Mouse (Mus musculus) forebrain, embryonic 14.5 days (tissue): ENCODE results near the gene Ano4. TPM values are rescaled to one million over a fixed set of nuclear protein-coding genes. Genes with fewer than 3 reads are reported as not detected.

ENCODE experiments used
- ATAC-seq: fragments of 200-750 bp; cut with Nextera tagmentation; 2 replicates; pipeline ENCODE4 v1.8.0; 2017; ENCODE audit warnings: mild to moderate bottlenecking, moderate library complexity
- DNase-seq: peaks from one replicate; pipeline ENCODE4 v3.0.0-alpha.2; 2015; ENCODE audit warnings: low spot score
- H3K27ac ChIP-seq: fragments of 300-500 bp; sonication (generic); 2 replicates; pipeline ENCODE4 v1.5.1; 2014; ENCODE audit warnings: low read depth, mild to moderate bottlenecking, control low read depth, low read length, moderate library complexity
- H3K27me3 ChIP-seq: fragments of 300-500 bp; sonication (generic); replicated peaks from 2 replicates; pipeline ENCODE4 v1.6.1; 2014; ENCODE audit warnings: low read length, control low read depth, mixed read lengths; ENCODE audit not compliant: control insufficient read depth, insufficient read depth
- H3K36me3 ChIP-seq: fragments of 300-500 bp; sonication (generic); 2 replicates; pipeline ENCODE4 v1.6.1; 2014; ENCODE audit warnings: low read length, control low read depth; ENCODE audit not compliant: control insufficient read depth, insufficient read depth
- H3K4me1 ChIP-seq: fragments of 300-500 bp; sonication (generic); 2 replicates; pipeline ENCODE4 v1.6.1; 2014; ENCODE audit warnings: antibody characterized with exemption, low read length, control low read depth; ENCODE audit not compliant: control insufficient read depth, insufficient read depth
- H3K4me2 ChIP-seq: fragments of 300-500 bp; sonication (generic); 2 replicates; pipeline ENCODE4 v1.6.1; 2014; ENCODE audit warnings: mild to moderate bottlenecking, control low read depth, low read length
- H3K4me3 ChIP-seq: fragments of 300-500 bp; sonication (generic); 2 replicates; pipeline ENCODE4 v1.5.1; 2014; ENCODE audit warnings: low read depth, low read length, control low read depth
- H3K9ac ChIP-seq: fragments of 300-500 bp; sonication (generic); 2 replicates; pipeline ENCODE4 v1.6.1; 2014; ENCODE audit warnings: mild to moderate bottlenecking, low read length, control low read depth, moderate library complexity
- H3K9me3 ChIP-seq: fragments of 300-500 bp; sonication (generic); replicated peaks from 2 replicates; pipeline ENCODE4 v1.6.1; 2016; ENCODE audit warnings: low read length, control low read depth, mixed read lengths; ENCODE audit not compliant: control insufficient read depth
- WGBS: fragments of 180-500 bp; shearing (Covaris S2); extraction: QIAGEN DNeasy Blood & Tissue Kit; methylation state at CpG from one replicate; pipeline ENCODE4 v1.1.7; 2014; 5-methylcytosine and 5-hydroxymethylcytosine counted together
- polyA plus RNA-seq: library from polyadenylated mRNA; unstranded; fragments of >200 nt; fragmentation: Nextera tagmentation; extraction: Ambion mirVana; gene quantifications from 2 replicates; pipeline ENCODE4 v1.2.1, GENCODE M21; 2014

Ano4 gene
- polyA plus RNA-seq, 1 experiment from 2014 or later, result 4.7 TPM

DNA sequence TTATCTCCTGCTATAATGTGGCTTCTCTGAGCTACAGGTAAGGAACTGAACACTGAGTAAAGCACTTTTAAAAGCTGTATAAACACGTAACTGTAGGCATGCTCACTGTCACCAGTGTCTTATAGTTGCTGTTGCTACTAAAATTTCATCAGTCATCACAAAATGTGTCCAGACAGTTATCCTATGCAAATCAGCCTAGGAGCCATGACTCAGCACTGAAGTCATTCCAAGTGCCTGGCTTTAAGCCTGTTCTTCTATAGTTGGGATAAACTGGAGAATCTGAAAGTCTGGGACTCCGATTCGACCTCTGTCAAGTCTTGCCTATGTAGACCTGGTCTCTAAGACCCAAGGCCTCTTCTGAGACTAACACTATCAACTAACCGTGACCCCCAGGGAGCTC lies 81.2 kb downstream of the Ano4 start:
- Histone ChIP-seq H3K4me1 (no peaks in the 10 kb centered on the region), H3K9ac (no peak overlapping the region), H3K4me2 (no peak overlapping the region), H3K36me3 (no peaks in the 10 kb centered on the region), H3K9me3 (no peaks in the 10 kb centered on the region), H3K27ac (no peak overlapping the region), H3K27me3 (no peaks in the 10 kb centered on the region), H3K4me3 (no peak overlapping the region)
- DNase-seq, result no peak
- WGBS, result 88% methylated on average over 4 of the region's 4 CpGs
- ATAC-seq, result no peak

DNA sequence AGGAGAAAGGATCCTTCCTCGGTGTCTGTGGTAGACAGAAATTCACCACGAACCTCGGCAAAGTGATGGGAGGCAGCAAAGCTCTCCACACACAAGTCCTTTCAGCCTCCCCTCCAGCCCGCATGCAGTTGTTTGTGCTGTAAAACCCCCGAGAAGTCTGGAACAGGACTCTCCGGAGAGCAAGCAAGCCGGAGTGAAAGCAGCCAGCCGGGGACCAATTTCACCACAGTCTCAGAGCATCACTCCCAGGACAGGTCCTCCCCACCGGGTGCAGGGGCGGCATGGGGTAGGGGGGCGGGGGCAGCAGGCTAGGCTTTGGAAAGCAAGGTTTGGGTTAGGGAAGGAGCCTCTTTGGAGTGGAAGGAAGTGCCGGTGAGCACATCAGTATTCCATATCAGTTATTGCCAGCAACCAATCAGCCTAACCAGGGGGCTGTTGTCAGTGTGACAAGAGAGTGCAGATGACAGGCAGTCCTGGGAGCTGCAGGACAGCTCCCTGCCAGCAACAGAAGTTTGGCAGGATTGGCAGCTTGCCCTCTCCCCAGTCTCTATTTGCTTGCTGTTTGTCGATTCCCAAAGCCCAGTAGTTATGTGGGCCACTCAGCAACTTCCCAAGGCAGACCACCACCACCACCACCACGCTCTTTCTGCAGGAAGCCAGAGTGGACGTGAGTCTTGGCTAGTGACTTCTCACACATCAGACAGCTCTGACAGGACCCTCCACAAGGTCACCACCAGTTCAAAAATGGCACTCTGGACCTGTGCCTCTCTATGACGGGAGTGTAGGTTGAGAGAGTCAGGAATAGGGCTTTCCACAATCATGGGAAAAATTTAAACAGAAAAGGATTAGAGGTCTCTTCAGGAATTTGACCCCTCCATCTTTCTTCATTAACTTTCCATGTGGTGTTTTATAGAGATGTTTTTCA lies 86.8 kb downstream of the Ano4 start:
- H3K4me2 ChIP-seq, result peak overlapping the region; percentile 69
- 4% methylated on average over 16 of the region's 16 CpGs for WGBS

DNA sequence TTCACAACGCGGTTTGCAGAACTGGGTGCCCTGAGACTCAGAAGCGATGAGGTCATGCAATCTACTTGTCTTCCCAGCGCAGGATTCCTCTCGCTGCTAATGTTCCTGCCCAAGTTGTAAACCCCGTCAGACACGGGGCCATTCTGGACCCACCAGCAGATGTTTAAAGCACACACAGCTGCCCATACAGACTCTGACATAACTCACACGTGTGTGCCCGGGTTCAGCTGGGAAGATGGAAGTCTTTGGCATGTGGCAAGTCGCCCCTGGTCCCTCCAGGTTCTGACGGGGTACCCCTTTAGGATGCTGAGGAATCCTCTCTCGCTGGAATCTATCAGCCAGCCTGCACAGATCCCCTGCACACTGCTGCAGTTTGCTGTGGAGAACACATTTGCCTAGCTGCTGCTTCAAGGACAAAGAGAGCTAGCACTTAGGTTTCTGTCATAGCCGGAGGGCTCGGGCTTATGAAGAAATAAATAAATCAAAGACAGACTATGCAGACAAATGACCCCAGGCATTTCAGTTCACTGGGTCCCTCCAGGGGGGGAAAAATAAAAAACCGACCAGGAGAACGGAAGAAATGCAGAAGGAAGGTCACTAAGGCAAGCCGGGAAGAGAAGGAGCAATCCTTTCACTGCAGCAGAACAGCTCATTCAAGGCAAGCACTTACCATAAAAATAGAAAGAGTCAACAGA lies 87.7 kb downstream of the Ano4 start:
- WGBS, result under 1% methylated on average over 17 of the region's 17 CpGs
- peak overlapping the region; percentile 69 for H3K9ac ChIP-seq
- peaks cover 7% of the 10 kb centered on the region; the same call in 1 of the 2 replicates for H3K4me1 ChIP-seq
- peak overlapping the region; percentile 53 for H3K27ac ChIP-seq
- H3K4me2 ChIP-seq, result peak overlapping the region; percentile 69
- H3K4me3 ChIP-seq, result peak overlapping the region; percentile 38
- H3K36me3 ChIP-seq, result no peaks in the 10 kb centered on the region
- H3K27me3 ChIP-seq, result no peaks in the 10 kb centered on the region
- H3K9me3 ChIP-seq, result no peaks in the 10 kb centered on the region
- peak; percentile 70 for ATAC-seq
- peak; percentile 68 for DNase-seq

More for the DNA sequence above, 86.8 kb downstream of the Ano4 start:
- peak; percentile 74 for DNase-seq
- peak overlapping the region; percentile 38 for H3K4me3 ChIP-seq
- no peaks in the 10 kb centered on the region for H3K27me3 ChIP-seq
- ATAC-seq, result peak; percentile 84
- H3K9ac ChIP-seq, result peak overlapping the region; percentile 69
- no peaks in the 10 kb centered on the region for H3K36me3 ChIP-seq
- H3K9me3 ChIP-seq, result no peaks in the 10 kb centered on the region
- peaks cover 7% of the 10 kb centered on the region; the same call in 1 of the 2 replicates for H3K4me1 ChIP-seq
- H3K27ac ChIP-seq, result peak overlapping the region; percentile 53

DNA sequence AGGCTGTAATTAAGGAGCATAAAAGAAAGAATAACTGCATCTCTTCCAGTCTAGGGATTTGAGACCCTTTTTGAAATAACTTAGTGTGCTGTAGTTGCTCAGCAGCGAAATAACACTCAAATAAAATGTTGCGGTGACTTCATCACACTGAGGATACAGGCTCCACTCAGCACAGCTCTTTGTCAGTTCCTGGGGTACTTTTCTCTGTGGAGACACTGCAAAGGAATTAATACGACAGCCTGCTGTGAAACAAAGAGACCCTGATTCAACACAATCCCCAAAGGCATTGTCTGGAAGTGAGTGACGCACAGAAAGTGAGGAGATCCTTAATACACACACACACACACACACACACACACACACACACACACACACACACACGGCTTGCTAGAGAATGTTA lies 89.8 kb downstream of the Ano4 start:
- Histone ChIP-seq H3K9me3 (no peaks in the 10 kb centered on the region), H3K9ac (no peak overlapping the region), H3K4me3 (no peak overlapping the region), H3K4me1 (peaks cover 7% of the 10 kb centered on the region; the same call in 1 of the 2 replicates), H3K4me2 (0 out of 2 replicates have a peak overlapping the region, but pooled peaks have one; percentile 14), H3K27me3 (no peaks in the 10 kb centered on the region), H3K36me3 (no peaks in the 10 kb centered on the region), H3K27ac (no peak overlapping the region)
- ATAC-seq (no peak), DNase-seq (peak; percentile 58)
- 20% methylated on average over 5 of the region's 5 CpGs for WGBS

DNA sequence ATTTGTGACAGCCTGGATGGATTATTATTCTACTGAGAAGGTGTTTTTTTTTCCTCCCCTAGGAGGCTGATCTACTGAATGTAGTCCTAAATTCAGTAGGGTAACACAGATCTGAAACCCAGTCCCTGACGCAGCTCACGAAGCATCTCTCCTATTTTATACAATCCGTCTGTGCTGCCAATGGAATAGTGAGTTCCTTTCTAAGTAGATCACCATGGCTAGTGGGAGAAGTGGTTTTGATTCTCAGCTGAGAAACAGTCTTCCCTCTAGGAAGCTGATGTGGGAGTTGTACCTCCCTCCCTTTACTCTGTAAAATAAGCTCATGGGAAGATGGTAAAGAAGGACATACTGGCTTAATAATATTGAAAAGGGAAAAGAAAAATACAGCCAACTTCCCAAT lies 90.8 kb downstream of the Ano4 start:
- Histone ChIP-seq H3K4me1 (peaks cover 7% of the 10 kb centered on the region; the same call in 1 of the 2 replicates), H3K9ac (no peak overlapping the region), H3K4me2 (no peak overlapping the region), H3K9me3 (no peaks in the 10 kb centered on the region), H3K4me3 (no peak overlapping the region), H3K27me3 (no peaks in the 10 kb centered on the region), H3K27ac (no peak overlapping the region), H3K36me3 (no peaks in the 10 kb centered on the region)
- DNase-seq (no peak), ATAC-seq (no peak)
- WGBS, result 81% methylated on average over 3 of the region's 3 CpGs

DNA sequence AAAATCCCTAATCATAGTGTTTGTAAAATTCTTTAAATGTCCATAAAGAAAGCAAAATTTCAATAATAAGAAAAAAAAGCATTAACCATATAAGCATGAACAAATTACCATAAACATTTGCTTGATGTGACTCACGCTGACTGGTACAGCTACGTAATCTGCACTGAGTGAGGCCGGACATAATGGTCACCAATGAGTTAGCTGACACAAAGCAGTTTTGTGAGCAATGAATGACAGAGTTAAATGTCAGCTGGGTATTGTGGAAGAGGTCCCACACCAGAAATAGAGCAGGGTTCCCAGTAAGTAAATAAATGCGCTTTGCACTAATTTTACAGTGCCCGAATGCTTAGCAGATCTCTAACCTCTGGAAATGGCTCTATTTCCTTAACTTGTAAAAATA lies 91.9 kb downstream of the Ano4 start:
- no peak overlapping the region for H3K27ac ChIP-seq
- H3K9ac ChIP-seq, result no peak overlapping the region
- H3K27me3 ChIP-seq, result no peaks in the 10 kb centered on the region
- DNase-seq (no peak), ATAC-seq (no peak)
- H3K4me1 ChIP-seq, result 0 out of 2 replicates have a peak, but pooled peaks cover 3% of the 10 kb centered on the region
- no peaks in the 10 kb centered on the region for H3K9me3 ChIP-seq
- 72% methylated on average over 5 of the region's 5 CpGs for WGBS
- H3K4me2 ChIP-seq, result no peak overlapping the region
- H3K36me3 ChIP-seq, result no peaks in the 10 kb centered on the region
- no peak overlapping the region for H3K4me3 ChIP-seq

DNA sequence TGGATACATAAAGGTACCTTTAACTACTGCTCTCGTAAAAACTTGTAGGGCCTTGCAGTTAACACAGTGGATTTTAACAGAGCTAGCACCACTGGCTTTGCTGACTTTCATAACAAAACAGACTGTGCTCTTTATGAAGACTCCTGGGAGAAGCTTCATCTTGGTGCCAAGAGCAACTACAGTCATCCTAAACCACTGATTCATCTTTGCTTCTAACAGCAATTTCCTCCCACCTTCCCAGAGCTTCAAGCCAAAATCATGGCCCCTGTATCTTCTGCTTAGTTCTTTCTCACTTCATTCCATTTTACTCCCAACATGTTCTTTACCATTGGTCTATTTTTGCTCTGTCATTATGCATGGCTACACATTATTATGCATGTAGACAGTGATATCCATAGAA lies 100.8 kb downstream of the Ano4 start:
- Histone ChIP-seq H3K36me3 (no peaks in the 10 kb centered on the region), H3K27me3 (no peaks in the 10 kb centered on the region), H3K4me1 (no peaks in the 10 kb centered on the region), H3K9me3 (no peaks in the 10 kb centered on the region), H3K4me3 (no peak overlapping the region), H3K4me2 (no peak overlapping the region), H3K9ac (no peak overlapping the region), H3K27ac (no peak overlapping the region)
- ATAC-seq (no peak), DNase-seq (no peak)
- WGBS, result 84% methylated on average over 1 of the region's 1 CpGs

DNA sequence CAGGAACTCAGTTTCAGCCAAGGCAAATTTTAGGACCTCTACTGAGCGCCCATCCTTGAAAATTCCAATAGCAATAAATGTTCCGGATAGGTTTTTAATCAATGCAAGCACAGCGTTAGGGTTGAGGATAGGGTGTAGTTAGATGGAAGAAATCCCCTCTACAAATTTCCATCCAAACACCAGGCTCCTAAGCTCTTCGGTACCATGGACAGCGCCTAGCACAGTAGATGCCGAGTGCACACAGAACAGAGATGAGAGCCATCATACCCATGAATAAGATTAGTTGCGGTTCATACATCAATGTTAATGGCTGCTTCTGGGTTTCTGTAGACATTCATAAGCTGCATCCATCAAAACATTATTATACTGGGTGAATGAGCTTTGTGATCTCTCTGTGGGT lies 120.0 kb downstream of the Ano4 start:
- Histone ChIP-seq H3K27ac (no peak overlapping the region), H3K9me3 (no peaks in the 10 kb centered on the region), H3K36me3 (no peaks in the 10 kb centered on the region), H3K4me1 (no peaks in the 10 kb centered on the region), H3K9ac (no peak overlapping the region), H3K4me3 (no peak overlapping the region), H3K27me3 (no peaks in the 10 kb centered on the region), H3K4me2 (no peak overlapping the region)
- 41% methylated on average over 7 of the region's 7 CpGs for WGBS
- ATAC-seq (no peak), DNase-seq (peak; percentile 38)
